Mouse (Mus musculus): ENCODE data around the gene Spock1. TPM values are rescaled to one million over a fixed set of nuclear protein-coding genes. Genes with fewer than 3 reads are reported as not detected.

Gene Spock1
- polyA plus RNA-seq, 1 experiment from 2014 or later = 10.6 TPM

GRCm38 (mm10) chr13:57789796-57790195 is 118.3 kb downstream of the Spock1 start:
- H3K4me2 ChIP-seq (replicated peaks; ENCODE audit: low read depth, low read length) = no peak overlapping the region
- peaks cover 2% of the 10 kb centered on the region; the same call in 1 of the 2 replicates for H3K4me1 ChIP-seq (ENCODE audit: control insufficient read depth, insufficient read depth, low read length)
- no peaks in the 10 kb centered on the region for H3K9me3 ChIP-seq (ENCODE audit: control insufficient read depth, low read depth, low read length)
- H3K27ac ChIP-seq (ENCODE audit: low read length) = no peak overlapping the region
- WGBS = 47% methylated on average over 5 of the region's 5 CpGs
- ATAC-seq (ENCODE audit: insufficient number of reproducible peaks, insufficient read depth, low FRiP score, low read depth) = no peak
- no peaks in the 10 kb centered on the region for H3K27me3 ChIP-seq (ENCODE audit: control insufficient read depth, insufficient read depth, low read length)
- H3K9ac ChIP-seq (replicated peaks; ENCODE audit: low read depth, low read length) = no peak overlapping the region
- no peak overlapping the region for H3K4me3 ChIP-seq (ENCODE audit: low read depth, low read length)
- no peaks in the 10 kb centered on the region for H3K36me3 ChIP-seq (ENCODE audit: control insufficient read depth, insufficient read depth, low read length)

GRCm38 (mm10) chr13:57788299-57788698 is 119.8 kb downstream of the Spock1 start:
- no peaks in the 10 kb centered on the region for H3K4me1 ChIP-seq (ENCODE audit: control insufficient read depth, insufficient read depth, low read length)
- H3K9ac ChIP-seq (replicated peaks; ENCODE audit: low read depth, low read length) = no peak overlapping the region
- no peak overlapping the region for H3K27ac ChIP-seq (ENCODE audit: low read length)
- ATAC-seq (ENCODE audit: insufficient number of reproducible peaks, insufficient read depth, low FRiP score, low read depth) = no peak
- no peaks in the 10 kb centered on the region for H3K27me3 ChIP-seq (ENCODE audit: control insufficient read depth, insufficient read depth, low read length)
- no peak overlapping the region for H3K4me3 ChIP-seq (ENCODE audit: low read depth, low read length)
- H3K9me3 ChIP-seq (ENCODE audit: control insufficient read depth, low read depth, low read length) = no peaks in the 10 kb centered on the region
- WGBS = 94% methylated on average over 4 of the region's 4 CpGs
- H3K4me2 ChIP-seq (replicated peaks; ENCODE audit: low read depth, low read length) = no peak overlapping the region
- H3K36me3 ChIP-seq (ENCODE audit: control insufficient read depth, insufficient read depth, low read length) = no peaks in the 10 kb centered on the region

GRCm38 (mm10) chr13:57786278-57786677 is 121.9 kb downstream of the Spock1 start:
- no peaks in the 10 kb centered on the region for H3K9me3 ChIP-seq (ENCODE audit: control insufficient read depth, low read depth, low read length)
- H3K4me2 ChIP-seq (replicated peaks; ENCODE audit: low read depth, low read length) = no peak overlapping the region
- H3K36me3 ChIP-seq (ENCODE audit: control insufficient read depth, insufficient read depth, low read length) = no peaks in the 10 kb centered on the region
- no peak overlapping the region for H3K4me3 ChIP-seq (ENCODE audit: low read depth, low read length)
- 76% methylated on average over 8 of the region's 8 CpGs for WGBS
- no peaks in the 10 kb centered on the region for H3K4me1 ChIP-seq (ENCODE audit: control insufficient read depth, insufficient read depth, low read length)
- no peaks in the 10 kb centered on the region for H3K27me3 ChIP-seq (ENCODE audit: control insufficient read depth, insufficient read depth, low read length)
- H3K9ac ChIP-seq (replicated peaks; ENCODE audit: low read depth, low read length) = no peak overlapping the region
- ATAC-seq (ENCODE audit: insufficient number of reproducible peaks, insufficient read depth, low FRiP score, low read depth) = no peak
- no peak overlapping the region for H3K27ac ChIP-seq (ENCODE audit: low read length)

- Histone ChIP-seq H3K9me3 (ENCODE audit: control insufficient read depth, low read depth, low read length) (peaks cover 5% of the 10 kb centered on the region; the same call in 1 of the 2 replicates), H3K9ac (replicated peaks; ENCODE audit: low read depth, low read length) (no peak overlapping the region), H3K36me3 (ENCODE audit: control insufficient read depth, insufficient read depth, low read length) (no peaks in the 10 kb centered on the region), H3K27me3 (ENCODE audit: control insufficient read depth, insufficient read depth, low read length) (no peaks in the 10 kb centered on the region), H3K4me1 (ENCODE audit: control insufficient read depth, insufficient read depth, low read length) (no peaks in the 10 kb centered on the region), H3K4me3 (ENCODE audit: low read depth, low read length) (no peak overlapping the region), H3K27ac (ENCODE audit: low read length) (no peak overlapping the region), H3K4me2 (replicated peaks; ENCODE audit: low read depth, low read length) (no peak overlapping the region)
- ATAC-seq (ENCODE audit: insufficient number of reproducible peaks, insufficient read depth, low FRiP score, low read depth) = no peak
- WGBS = 71% methylated on average over 12 of the region's 12 CpGs
Measured at GRCm38 (mm10) chr13:57782975-57783374, 125.2 kb downstream of the Spock1 start.

GRCm38 (mm10) chr13:57782107-57782561 is 126.0 kb downstream of the Spock1 start:
- no peaks in the 10 kb centered on the region for H3K36me3 ChIP-seq (ENCODE audit: control insufficient read depth, insufficient read depth, low read length)
- H3K4me3 ChIP-seq (ENCODE audit: low read depth, low read length) = no peak overlapping the region
- no peak overlapping the region for H3K4me2 ChIP-seq (replicated peaks; ENCODE audit: low read depth, low read length)
- 65% methylated on average over 6 of the region's 6 CpGs for WGBS
- no peaks in the 10 kb centered on the region for H3K27me3 ChIP-seq (ENCODE audit: control insufficient read depth, insufficient read depth, low read length)
- no peak for ATAC-seq (ENCODE audit: insufficient number of reproducible peaks, insufficient read depth, low FRiP score, low read depth)
- H3K9me3 ChIP-seq (ENCODE audit: control insufficient read depth, low read depth, low read length) = peaks cover 5% of the 10 kb centered on the region; the same call in 1 of the 2 replicates
- no peak overlapping the region for H3K27ac ChIP-seq (ENCODE audit: low read length)
- no peaks in the 10 kb centered on the region for H3K4me1 ChIP-seq (ENCODE audit: control insufficient read depth, insufficient read depth, low read length)
- H3K9ac ChIP-seq (replicated peaks; ENCODE audit: low read depth, low read length) = no peak overlapping the region

- H3K4me3 ChIP-seq (ENCODE audit: low read depth, low read length) = no peak overlapping the region
- H3K36me3 ChIP-seq (ENCODE audit: control insufficient read depth, insufficient read depth, low read length) = no peaks in the 10 kb centered on the region
- H3K27ac ChIP-seq (ENCODE audit: low read length) = no peak overlapping the region
- ATAC-seq (ENCODE audit: insufficient number of reproducible peaks, insufficient read depth, low FRiP score, low read depth) = no peak
- no peaks in the 10 kb centered on the region for H3K4me1 ChIP-seq (ENCODE audit: control insufficient read depth, insufficient read depth, low read length)
- 75% methylated on average over 4 of the region's 4 CpGs for WGBS
- H3K27me3 ChIP-seq (ENCODE audit: control insufficient read depth, insufficient read depth, low read length) = no peaks in the 10 kb centered on the region
- no peak overlapping the region for H3K4me2 ChIP-seq (replicated peaks; ENCODE audit: low read depth, low read length)
- H3K9me3 ChIP-seq (ENCODE audit: control insufficient read depth, low read depth, low read length) = peaks cover 5% of the 10 kb centered on the region; the same call in 1 of the 2 replicates
- no peak overlapping the region for H3K9ac ChIP-seq (replicated peaks; ENCODE audit: low read depth, low read length)
Measured at GRCm38 (mm10) chr13:57779146-57779545, 129.0 kb downstream of the Spock1 start.

GRCm38 (mm10) chr13:57778524-57778923 is 129.6 kb downstream of the Spock1 start:
- H3K27me3 ChIP-seq (ENCODE audit: control insufficient read depth, insufficient read depth, low read length) = no peaks in the 10 kb centered on the region
- no peak overlapping the region for H3K27ac ChIP-seq (ENCODE audit: low read length)
- H3K36me3 ChIP-seq (ENCODE audit: control insufficient read depth, insufficient read depth, low read length) = no peaks in the 10 kb centered on the region
- H3K4me1 ChIP-seq (ENCODE audit: control insufficient read depth, insufficient read depth, low read length) = no peaks in the 10 kb centered on the region
- H3K9me3 ChIP-seq (ENCODE audit: control insufficient read depth, low read depth, low read length) = peaks cover 5% of the 10 kb centered on the region; the same call in 1 of the 2 replicates
- no peak overlapping the region for H3K4me3 ChIP-seq (ENCODE audit: low read depth, low read length)
- ATAC-seq (ENCODE audit: insufficient number of reproducible peaks, insufficient read depth, low FRiP score, low read depth) = no peak
- no peak overlapping the region for H3K4me2 ChIP-seq (replicated peaks; ENCODE audit: low read depth, low read length)
- WGBS = 81% methylated on average over 3 of the region's 3 CpGs
- H3K9ac ChIP-seq (replicated peaks; ENCODE audit: low read depth, low read length) = no peak overlapping the region

GRCm38 (mm10) chr13:57771998-57772397 is 136.1 kb downstream of the Spock1 start:
- Histone ChIP-seq H3K9ac (replicated peaks; ENCODE audit: low read depth, low read length) (no peak overlapping the region), H3K27ac (ENCODE audit: low read length) (no peak overlapping the region), H3K4me3 (ENCODE audit: low read depth, low read length) (no peak overlapping the region), H3K4me2 (replicated peaks; ENCODE audit: low read depth, low read length) (no peak overlapping the region), H3K4me1 (ENCODE audit: control insufficient read depth, insufficient read depth, low read length) (no peaks in the 10 kb centered on the region), H3K9me3 (ENCODE audit: control insufficient read depth, low read depth, low read length) (peaks cover 3% of the 10 kb centered on the region; the same call in 1 of the 2 replicates), H3K27me3 (ENCODE audit: control insufficient read depth, insufficient read depth, low read length) (no peaks in the 10 kb centered on the region), H3K36me3 (ENCODE audit: control insufficient read depth, insufficient read depth, low read length) (no peaks in the 10 kb centered on the region)
- no peak for ATAC-seq (ENCODE audit: insufficient number of reproducible peaks, insufficient read depth, low FRiP score, low read depth)
- 69% methylated on average over 6 of the region's 6 CpGs for WGBS

GRCm38 (mm10) chr13:57766721-57767120 is 141.4 kb downstream of the Spock1 start:
- Histone ChIP-seq H3K27me3 (ENCODE audit: control insufficient read depth, insufficient read depth, low read length) (no peaks in the 10 kb centered on the region), H3K9me3 (ENCODE audit: control insufficient read depth, low read depth, low read length) (peaks cover 3% of the 10 kb centered on the region; the same call in 1 of the 2 replicates), H3K27ac (ENCODE audit: low read length) (no peak overlapping the region), H3K36me3 (ENCODE audit: control insufficient read depth, insufficient read depth, low read length) (no peaks in the 10 kb centered on the region), H3K4me3 (ENCODE audit: low read depth, low read length) (no peak overlapping the region), H3K4me2 (replicated peaks; ENCODE audit: low read depth, low read length) (no peak overlapping the region), H3K9ac (replicated peaks; ENCODE audit: low read depth, low read length) (no peak overlapping the region), H3K4me1 (ENCODE audit: control insufficient read depth, insufficient read depth, low read length) (no peaks in the 10 kb centered on the region)
- ATAC-seq (ENCODE audit: insufficient number of reproducible peaks, insufficient read depth, low FRiP score, low read depth) = no peak
- 57% methylated on average over 3 of the region's 3 CpGs for WGBS

All from stomach, embryonic 14.5 days (tissue).